Mouse (Mus musculus) left cerebral cortex, postnatal 14 days (tissue): ENCODE measurements around the gene Ccdc27. TPM values are rescaled to one million over a fixed set of nuclear protein-coding genes. Genes with fewer than 3 reads are reported as not detected.

Experiments
- DNase-seq, 2 experiments: peaks; one replicate each; pipeline ENCODE4 v3.0.0; 2021 to 2022; ENCODE audit warnings: low spot score in 2 of 2, mixed read lengths in 1 of 2
- intact Hi-C: fragments of 180-260 bp; cut with DNase I; formaldehyde crosslinking; loops from one replicate; pipeline ENCODE4 v1.15.1; 2025
- total RNA-seq, 2 experiments: library from RNA; stranded (reverse); gene quantifications; 2 replicates each; pipeline ENCODE4 v1.2.3; 2021

Ccdc27 gene
- total RNA-seq, 2 experiments from 2014 or later: 0.26 to 0.32 TPM

DNA sequence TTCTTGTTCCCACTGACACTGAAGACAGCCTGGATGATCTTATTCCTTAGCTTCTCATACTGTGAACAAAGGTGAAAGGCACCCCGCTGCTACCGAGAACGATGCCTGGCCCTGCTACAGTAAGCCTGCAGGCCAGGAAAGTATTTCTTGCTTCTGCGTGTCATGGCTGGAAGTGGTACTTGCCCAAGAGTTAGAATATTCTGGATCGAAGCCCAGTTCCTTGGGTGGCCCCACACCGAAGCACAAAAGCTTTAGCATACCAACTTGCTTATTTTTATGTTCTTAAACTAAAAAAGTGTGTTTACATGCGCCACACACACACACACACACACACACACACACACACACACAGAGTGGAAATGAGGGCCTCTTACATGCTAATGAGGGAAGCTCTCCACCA is 14.4 kb downstream of the Ccdc27 start:
- DNase-seq: no peak
- intact Hi-C loops: no loop called here

DNA sequence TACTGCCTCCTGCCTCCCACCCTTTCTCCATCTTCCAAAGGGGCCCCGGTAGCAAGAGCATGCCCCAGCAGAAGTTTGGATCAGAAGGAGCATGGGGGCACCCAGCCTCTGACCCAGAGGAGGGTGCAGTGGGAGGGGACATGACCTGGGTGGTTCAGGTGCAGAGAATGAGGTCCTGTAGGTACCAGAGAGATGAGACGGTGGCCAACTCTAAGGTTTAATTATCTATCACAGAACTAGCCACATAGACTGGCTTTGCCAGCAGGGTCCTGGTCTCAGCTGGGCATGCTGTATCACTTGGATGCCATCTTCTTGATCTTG is 16.1 kb downstream of the Ccdc27 start:
- intact Hi-C loops: no loop called here
- no peak for DNase-seq

- peak; percentile 73 to 74 for DNase-seq
- intact Hi-C loops: no loop called here
Observed at GRCm38 (mm10) chr4:154025641-154026440, 16.6 kb downstream of the Ccdc27 start, which contains the start of gene Smim1. Gene Smim1 (minus strand): TSS chr4:154026230.

DNA sequence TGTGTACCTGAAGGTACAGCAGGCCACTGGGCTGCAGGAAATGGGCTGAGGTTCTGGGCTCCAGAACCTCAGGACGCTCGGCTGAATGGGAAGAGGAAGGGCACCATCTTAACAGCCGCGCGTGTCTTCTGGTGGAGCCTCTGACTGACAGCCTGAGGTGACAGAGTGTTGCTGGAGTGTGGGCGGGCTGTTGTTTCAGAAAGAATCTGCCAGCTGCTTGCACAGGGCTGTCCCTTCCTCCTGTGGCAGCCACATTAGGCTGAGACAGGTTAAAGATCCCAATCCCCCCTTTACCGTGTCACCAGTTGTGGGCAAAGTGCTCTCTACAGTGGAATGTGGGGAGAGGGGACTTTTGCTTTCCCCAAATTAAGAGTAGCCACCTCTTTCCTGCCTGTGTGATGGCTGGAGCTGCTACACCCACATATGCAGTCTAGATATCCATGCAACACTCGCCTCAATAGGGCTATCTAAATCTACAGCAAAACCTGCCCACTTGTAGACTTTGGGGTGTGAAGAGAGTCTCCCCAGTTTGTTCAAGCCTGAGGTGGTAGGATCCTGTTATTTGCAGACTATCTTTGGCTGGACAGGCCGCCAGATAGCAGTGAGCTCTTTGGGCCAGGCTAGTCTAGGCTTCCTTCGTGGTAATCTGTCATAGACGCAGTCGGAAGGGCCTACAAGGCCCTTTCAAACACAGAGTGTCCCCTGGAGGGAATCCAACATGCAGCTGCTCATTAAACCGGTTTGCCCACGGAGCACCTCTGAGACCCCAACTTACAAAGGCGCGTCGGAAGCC is 17.6 kb downstream of the Ccdc27 start:
- peak in 1 of 2 experiments; percentile 55 for DNase-seq
- intact Hi-C loops: loop anchor here (5.0 kb wide), 1 partner anchor 132 kb away; no protein-coding TSS in a partner anchor

DNA sequence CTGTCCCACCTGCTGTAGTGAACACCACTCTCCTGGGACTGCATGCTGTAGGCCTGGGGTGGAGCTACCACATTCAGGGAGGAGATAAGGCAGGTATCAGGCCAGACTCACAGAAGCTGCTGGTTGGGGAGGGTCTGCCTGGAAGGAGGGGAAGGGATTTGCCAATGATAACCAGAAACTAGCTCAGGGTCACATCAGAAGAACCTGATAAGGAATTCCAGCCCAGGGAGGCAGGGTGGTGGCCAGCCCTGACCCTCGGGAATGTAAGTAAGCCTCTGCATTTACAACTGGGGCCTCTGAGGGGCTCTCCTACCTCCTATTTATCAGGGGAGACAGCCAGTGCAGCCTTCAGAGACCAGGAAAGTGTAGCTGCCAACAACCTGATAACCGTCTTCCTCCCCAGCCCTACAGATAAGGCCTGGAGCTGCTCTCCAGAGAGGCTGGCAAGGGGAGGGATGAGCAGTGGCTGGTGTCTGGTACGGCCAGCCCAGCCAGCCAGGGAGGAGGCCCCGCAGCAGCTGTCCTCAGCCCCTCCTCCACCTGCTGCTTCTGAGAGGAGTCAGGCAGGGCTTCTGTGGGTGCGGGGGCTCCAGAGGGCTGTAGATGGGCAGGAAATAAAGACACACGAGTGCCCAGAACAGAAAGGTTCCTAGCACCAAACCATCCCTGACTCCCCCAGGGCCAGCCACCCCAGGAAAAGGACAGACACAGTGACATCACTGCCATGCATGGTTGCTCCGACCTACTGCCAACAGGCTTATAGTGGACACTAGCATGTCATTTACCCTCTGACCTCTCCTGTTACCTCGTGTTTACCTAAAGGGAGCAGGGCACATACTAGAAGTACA is 18.5 kb downstream of the Ccdc27 start:
- peak in 1 of 2 experiments; percentile 55 for DNase-seq
- intact Hi-C loops: loop anchor here (5.0 kb wide), 1 partner anchor 133 kb away; no protein-coding TSS in a partner anchor

DNA sequence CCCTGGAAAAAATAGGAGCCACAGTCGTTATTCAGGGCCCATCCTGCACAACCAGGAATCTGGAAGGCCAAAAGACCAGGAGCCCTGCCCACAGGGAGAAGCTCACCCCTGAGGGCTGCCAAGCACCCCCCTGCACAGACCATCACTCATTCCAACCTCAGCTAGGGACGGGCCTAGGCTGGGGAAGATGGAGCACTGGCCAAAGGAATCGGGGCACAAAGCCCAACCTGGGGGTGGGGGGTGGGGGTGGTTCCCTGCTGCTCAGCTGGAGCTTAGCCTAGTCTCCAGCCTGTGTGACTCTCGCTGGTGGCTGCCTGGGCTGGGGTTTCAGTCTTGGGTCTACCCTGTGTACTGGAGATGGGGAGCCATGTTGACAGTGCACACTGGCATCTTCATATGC is 19.6 kb downstream of the Ccdc27 start:
- intact Hi-C loops: loop anchor here (5.0 kb wide), 1 partner anchor 134 kb away; no protein-coding TSS in a partner anchor
- DNase-seq: no peak

DNA sequence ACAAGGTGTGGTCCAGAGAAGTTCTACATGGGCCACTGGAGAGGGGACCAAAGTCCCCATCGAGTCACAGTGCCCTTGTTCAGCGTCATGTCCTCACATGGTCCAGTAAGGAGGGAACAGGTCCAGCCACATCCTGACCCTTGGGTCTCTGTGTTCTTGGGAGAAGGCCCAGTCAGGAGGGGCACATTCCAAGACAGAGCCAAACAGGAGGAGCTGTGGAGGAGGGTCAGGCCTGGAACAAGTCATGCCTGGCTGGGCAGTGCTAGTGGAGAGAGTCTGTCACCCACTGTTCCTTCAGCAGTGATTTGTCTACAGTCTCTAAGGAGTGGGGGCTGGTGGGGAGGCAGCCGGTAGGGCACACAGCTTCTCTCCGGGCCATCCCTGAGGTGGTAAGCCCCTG is 20.1 kb downstream of the Ccdc27 start:
- intact Hi-C loops: loop anchor here (5.0 kb wide), 1 partner anchor 135 kb away; no protein-coding TSS in a partner anchor
- DNase-seq: peak in 1 of 2 experiments; percentile 58

DNA sequence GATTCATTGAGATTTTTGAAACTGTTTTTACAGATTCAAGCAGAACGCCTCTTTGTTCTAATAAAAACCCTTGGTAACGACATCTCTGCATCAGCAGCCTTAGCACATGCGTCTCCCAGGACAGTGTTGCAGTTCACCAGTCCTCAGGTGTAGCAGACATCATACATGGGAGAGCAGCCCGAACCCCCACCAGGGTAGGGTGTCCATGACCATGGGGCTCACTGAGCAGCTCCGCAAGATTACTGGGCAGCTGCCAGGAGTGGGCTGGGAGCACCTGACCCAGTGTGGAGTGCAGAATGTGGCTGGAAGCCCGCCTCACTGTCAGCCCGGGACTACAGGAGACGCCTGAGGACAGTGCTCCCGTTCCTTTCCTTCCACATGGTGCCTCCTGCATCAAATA is 21.0 kb downstream of the Ccdc27 start:
- intact Hi-C loops: loop anchor here (5.0 kb wide), 1 partner anchor 136 kb away; no protein-coding TSS in a partner anchor
- no peak for DNase-seq

GRCm38 (mm10) chr4:154019571-154019970 is 22.9 kb downstream of the Ccdc27 start:
- intact Hi-C loops: no loop called here
- peak; percentile 49 to 61 for DNase-seq

DNA sequence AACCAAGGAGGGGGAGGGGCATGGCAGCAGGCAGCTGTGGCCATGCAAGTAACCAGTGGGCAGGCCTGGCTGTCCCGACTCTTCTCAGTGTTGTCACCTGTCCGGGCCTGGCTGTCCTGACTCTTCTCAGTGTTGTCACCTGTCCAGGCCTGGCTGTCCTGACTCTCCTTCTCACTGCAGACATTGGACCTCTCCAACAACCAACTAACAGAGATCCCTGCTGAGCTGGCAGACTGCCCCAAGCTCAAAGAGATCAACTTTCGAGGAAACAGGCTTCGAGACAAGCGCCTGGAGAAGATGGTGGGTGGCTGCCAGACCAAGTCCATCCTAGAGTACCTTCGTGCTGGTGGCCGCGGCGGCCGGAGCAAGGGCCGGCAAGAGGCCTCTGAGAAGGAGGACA is 27.0 kb downstream of the Ccdc27 start:
- no peak for DNase-seq
- intact Hi-C loops: no loop called here

DNA sequence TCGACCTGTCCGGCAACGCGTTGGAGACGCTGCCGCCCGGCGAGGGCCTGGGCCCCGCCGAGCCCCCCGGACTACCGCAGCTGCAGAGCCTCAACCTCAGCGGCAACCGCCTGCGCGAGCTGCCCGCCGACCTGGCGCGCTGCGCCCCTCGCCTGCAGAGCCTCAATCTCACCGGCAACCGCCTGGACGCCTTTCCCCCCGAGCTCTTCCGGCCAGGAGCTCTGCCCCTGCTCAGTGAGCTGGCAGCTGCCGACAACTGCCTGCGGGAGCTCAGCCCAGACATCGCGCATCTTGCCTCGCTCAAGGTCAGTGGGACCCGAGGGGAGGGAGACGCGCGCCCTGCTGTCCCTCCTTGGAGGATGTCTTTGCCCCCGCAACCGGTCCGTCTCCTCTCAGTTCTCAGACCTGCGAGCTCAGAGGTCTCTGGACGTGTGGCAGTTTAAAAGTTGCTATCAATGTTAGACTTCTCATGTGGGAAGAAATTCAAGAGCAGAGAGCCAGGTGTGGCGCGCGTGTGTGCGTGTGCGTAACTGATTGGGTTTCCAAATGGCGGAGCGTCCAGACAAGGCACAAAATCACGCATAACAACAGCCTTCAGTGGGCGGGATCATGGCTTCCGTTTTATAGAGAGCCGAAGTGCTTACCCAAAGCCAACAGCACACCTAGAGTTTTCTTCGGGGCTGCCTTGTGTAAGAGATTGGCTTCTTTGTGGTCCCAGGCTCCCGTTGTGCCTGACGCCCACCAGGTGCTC is 30.2 kb downstream of the Ccdc27 start:
- intact Hi-C loops: no loop called here
- peak in 1 of 2 experiments; percentile 51 for DNase-seq

DNA sequence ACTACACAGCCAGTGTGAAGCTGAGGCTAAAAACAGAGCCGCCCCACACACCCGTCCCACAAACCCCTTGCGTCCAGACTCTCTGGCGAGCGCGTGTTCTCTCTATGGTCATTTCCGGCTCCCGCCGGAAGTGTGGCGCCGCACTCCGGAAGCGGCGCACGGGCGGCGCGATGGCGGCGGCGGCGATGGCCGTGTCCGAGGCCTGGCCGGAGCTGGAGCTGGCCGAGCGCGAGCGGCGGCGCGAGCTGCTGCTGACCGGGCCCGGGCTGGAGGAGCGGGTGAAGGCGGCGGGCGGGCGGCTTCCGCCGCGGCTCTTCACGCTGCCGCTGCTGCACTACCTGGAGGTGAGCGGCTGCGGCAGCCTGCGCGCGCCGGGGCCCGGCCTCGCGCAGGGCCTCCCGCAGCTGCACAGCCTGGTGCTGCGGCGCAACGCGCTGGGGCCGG is 30.8 kb downstream of the Ccdc27 start, which contains the start of gene Lrrc47:
Gene Lrrc47 (plus strand): TSS at position 86 of the 444 bp plus-strand sequence.
- DNase-seq: peak; percentile 79 to 86
- intact Hi-C loops: loop anchor here (1.0 kb wide), 1 partner anchor 36 kb away; the partner anchor contains the start of genes Cep104 and Dffb

GRCm38 (mm10) chr4:154010907-154011645 is 31.4 kb downstream of the Ccdc27 start:
- DNase-seq: no peak
- intact Hi-C loops: loop anchor here (1.0 kb wide), 1 partner anchor 36 kb away; the partner anchor contains the start of genes Cep104 and Dffb

GRCm38 (mm10) chr4:154007759-154008158 is 34.7 kb downstream of the Ccdc27 start:
- DNase-seq: no peak

GRCm38 (mm10) chr4:154006264-154006663 is 36.2 kb downstream of the Ccdc27 start:
- intact Hi-C loops: no loop called here
- no peak for DNase-seq

More at GRCm38 (mm10) chr4:154007759-154008158, 34.7 kb downstream of the Ccdc27 start:
- intact Hi-C loops: no loop called here

DNA sequence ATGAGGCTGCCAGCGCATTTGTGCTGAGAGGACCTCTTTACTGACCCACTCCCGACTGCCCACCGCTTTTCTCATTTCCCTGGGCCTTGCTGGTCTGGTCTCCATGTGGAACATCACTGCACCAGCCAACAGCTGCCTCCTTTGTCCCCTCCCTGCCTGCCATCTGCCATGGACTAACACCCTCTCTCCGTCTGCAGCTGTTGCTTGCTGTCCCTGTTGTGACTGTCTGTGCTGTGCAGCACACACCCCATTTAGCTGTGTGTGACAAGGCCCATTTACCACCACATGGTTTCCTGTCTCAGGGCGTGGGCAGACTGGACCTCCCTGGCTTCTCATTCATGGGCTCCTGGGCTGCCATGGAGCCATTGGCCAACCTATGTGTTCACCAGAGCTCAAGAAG is 37.0 kb downstream of the Ccdc27 start:
- intact Hi-C loops: no loop called here
- DNase-seq: no peak

- intact Hi-C loops: no loop called here
- DNase-seq: no peak
Observed at GRCm38 (mm10) chr4:153993505-153993904, 49.0 kb downstream of the Ccdc27 start.

GRCm38 (mm10) chr4:153992715-153993114 is 49.8 kb downstream of the Ccdc27 start:
- intact Hi-C loops: no loop called here
- no peak for DNase-seq
